Mouse (Mus musculus) lung, embryonic 14.5 days (tissue): Measurements from ENCODE around the gene Rab40c. TPM values are rescaled to one million over a fixed set of nuclear protein-coding genes. Genes with fewer than 3 reads are reported as not detected.

ENCODE experiments used
- ATAC-seq: fragments of 200-750 bp; cut with Nextera tagmentation; 2 replicates; pipeline ENCODE4 v1.8.0; 2017; ENCODE audit warnings: mild to moderate bottlenecking, moderate TSS enrichment, moderate library complexity; ENCODE audit not compliant: insufficient read depth
- DNase-seq: peaks from one replicate; pipeline ENCODE4 v3.0.0-alpha.2; 2015
- H3K27ac ChIP-seq: fragments of 300-500 bp; sonication (generic); 2 replicates; pipeline ENCODE4 v1.5.1; 2014; ENCODE audit warnings: low read depth, mild to moderate bottlenecking, moderate library complexity
- H3K27me3 ChIP-seq: fragments of 300-500 bp; sonication (generic); 2 replicates; pipeline ENCODE4 v1.6.1; 2014; ENCODE audit warnings: low read length, control low read depth; ENCODE audit not compliant: insufficient read depth
- H3K36me3 ChIP-seq: fragments of 300-500 bp; sonication (generic); 2 replicates; pipeline ENCODE4 v1.6.1; 2014; ENCODE audit warnings: control low read depth; ENCODE audit not compliant: insufficient read depth
- H3K4me1 ChIP-seq: fragments of 300-500 bp; sonication (generic); 2 replicates; pipeline ENCODE4 v1.6.1; 2014; ENCODE audit warnings: antibody characterized with exemption, control low read depth; ENCODE audit not compliant: insufficient read depth
- H3K4me2 ChIP-seq: fragments of 300-500 bp; sonication (generic); 2 replicates; pipeline ENCODE4 v1.6.1; 2014; ENCODE audit warnings: mild to moderate bottlenecking
- H3K4me3 ChIP-seq: fragments of 300-500 bp; sonication (generic); 2 replicates; pipeline ENCODE4 v1.5.1; 2014; ENCODE audit warnings: low read depth, low read length
- H3K9ac ChIP-seq: fragments of 300-500 bp; sonication (generic); 2 replicates; pipeline ENCODE4 v1.6.1; 2014
- H3K9me3 ChIP-seq: fragments of 300-500 bp; sonication (generic); 2 replicates; pipeline ENCODE4 v1.6.1; 2016; ENCODE audit warnings: low read depth, low read length, control low read depth
- CTCF ChIP-seq: IDR thresholded peaks from 2 replicates; pipeline ENCODE4 v1.5.1; 2016; ENCODE audit warnings: antibody characterized with exemption, low read depth
- WGBS: fragments of 180-500 bp; shearing (Covaris S2); extraction: QIAGEN DNeasy Blood & Tissue Kit; methylation state at CpG from one replicate; pipeline ENCODE4 v1.1.7; 2014; 5-methylcytosine and 5-hydroxymethylcytosine counted together
- polyA plus RNA-seq: library from polyadenylated mRNA; unstranded; fragments of >200 nt; fragmentation: Nextera tagmentation; extraction: Ambion mirVana; gene quantifications from 2 replicates; pipeline ENCODE4 v1.2.1, GENCODE M21; 2014

The Rab40c gene
- polyA plus RNA-seq, 1 experiment from 2014 or later = 15.4 TPM

DNA sequence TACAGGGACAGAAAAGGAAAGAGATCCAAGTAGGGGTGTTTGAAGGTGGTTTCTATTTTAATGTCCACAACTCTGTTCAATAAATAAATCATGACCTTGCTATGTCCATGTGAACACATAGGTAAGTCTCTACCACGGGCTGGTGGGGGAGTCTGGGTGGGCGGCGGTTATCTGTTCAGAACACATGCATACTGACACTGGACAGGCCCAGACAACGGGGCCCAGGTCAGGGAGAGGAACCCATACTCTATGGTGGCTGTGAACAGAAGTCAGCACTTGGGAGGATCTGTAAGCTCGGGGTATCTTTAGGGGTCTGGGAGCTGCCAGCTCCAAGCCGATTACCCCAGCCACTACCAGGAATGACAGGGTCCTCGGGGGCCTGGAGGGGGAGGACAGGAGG lies 26.8 kb upstream of the Rab40c start:
- no peak for TF ChIP-seq CTCF
- Histone ChIP-seq H3K27me3 (peaks cover 16% of the 10 kb centered on the region), H3K9me3 (no peaks in the 10 kb centered on the region), H3K9ac (no peak overlapping the region; the same call in 1 of the 2 replicates), H3K4me3 (no peak overlapping the region), H3K27ac (no peak overlapping the region), H3K4me2 (no peak overlapping the region), H3K4me1 (no peaks in the 10 kb centered on the region), H3K36me3 (no peaks in the 10 kb centered on the region)
- DNase-seq (no peak), ATAC-seq (no peak)
- 69% methylated on average over 7 of the region's 7 CpGs for WGBS

DNA sequence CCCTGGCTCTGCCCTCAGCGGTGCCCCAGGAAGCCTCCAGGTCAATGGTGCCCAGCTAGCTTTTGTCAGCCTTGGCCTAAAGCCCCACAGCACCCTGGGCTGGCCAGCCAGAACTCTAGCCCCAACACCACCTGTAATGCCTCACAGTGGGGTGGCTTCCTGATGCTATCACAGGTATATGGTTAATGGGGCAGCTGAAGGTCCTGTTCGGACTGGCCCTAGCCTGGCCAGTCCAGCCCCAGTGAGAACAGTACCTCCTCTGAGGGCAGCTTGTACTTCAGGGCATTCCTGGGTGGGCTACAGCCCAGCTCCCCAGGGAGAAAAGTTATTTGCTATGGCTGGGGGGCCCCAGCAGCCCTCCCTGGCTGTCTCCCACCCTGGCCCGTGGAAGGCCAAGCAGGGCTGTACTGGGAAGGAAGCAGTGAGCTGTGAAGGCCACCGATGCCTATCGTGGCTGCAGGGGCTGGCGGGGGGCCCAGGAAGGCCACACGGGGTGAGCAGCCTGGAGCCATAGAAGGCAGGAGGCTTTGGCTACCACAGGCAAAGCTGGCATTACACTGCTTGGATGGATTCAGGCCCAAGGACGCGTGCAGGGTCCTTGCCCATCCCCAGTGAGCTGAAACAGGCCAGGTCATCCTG lies 26.1 kb upstream of the Rab40c start:
- H3K9me3 ChIP-seq = no peaks in the 10 kb centered on the region
- DNase-seq = no peak
- H3K4me1 ChIP-seq = no peaks in the 10 kb centered on the region; the same call in 1 of the 2 replicates
- no peak for ATAC-seq
- no peaks in the 10 kb centered on the region for H3K36me3 ChIP-seq
- H3K4me3 ChIP-seq = no peak overlapping the region
- no peak for TF ChIP-seq CTCF
- WGBS = 63% methylated on average over 9 of the region's 9 CpGs
- H3K4me2 ChIP-seq = no peak overlapping the region
- H3K9ac ChIP-seq = no peak overlapping the region
- peaks cover 9% of the 10 kb centered on the region for H3K27me3 ChIP-seq
- H3K27ac ChIP-seq = no peak overlapping the region

DNA sequence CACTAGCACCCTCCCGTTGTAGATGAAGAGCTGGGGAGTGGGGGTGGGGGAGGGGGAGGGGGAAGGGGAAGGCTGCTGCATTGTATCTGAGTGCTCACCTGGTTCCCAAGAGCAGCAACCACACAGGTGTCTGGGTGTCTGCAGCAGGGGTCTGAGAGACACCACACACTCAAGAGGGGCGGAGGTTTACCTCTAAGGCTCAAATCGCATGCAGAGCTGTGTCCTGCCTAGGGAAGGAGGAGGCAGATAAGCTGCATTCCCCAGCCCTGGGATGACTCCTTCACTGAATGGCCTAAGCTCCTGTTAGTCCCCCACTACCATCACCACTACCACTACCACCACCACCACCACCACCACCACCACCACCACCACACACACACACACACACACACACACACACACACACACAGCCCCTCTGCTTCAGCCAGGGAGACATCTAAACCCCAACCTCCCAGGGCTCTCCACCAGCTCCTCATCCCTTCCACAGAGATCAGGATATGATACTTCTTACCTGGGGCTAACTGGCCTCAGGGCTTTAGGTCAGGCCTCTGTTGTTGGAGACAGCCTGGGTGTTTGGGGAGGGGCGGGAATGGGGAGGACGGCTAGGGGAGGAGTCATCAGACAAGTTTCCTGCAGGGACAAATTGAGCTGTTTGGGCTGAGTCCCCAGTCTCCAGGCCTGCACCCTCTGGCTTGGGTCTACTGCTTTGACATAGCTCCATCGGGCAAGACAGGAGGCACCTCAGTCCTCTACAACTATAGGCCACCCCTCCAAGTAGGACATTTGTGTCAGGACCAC lies 25.0 kb upstream of the Rab40c start, which contains the start of the genes Pigq and Nhlrc4:
TSS of gene Pigq (minus strand) at position 571 of the 798 bp plus-strand sequence.
TSS of gene Nhlrc4 (minus strand) at position 596 of the 798 bp plus-strand sequence.
- Histone ChIP-seq H3K9ac (0 out of 2 replicates have a peak within 1 kb of the TSS, but pooled peaks have one; percentile 20), H3K9me3 (no peaks in the 10 kb centered on the region), H3K36me3 (no peaks in the 10 kb centered on the region), H3K27me3 (no peaks in the 10 kb centered on the region), H3K27ac (no peak within 1 kb of the TSS), H3K4me1 (no peaks in the 10 kb centered on the region; the same call in 1 of the 2 replicates), H3K4me3 (no peak within 1 kb of the TSS), H3K4me2 (no peak within 1 kb of the TSS)
- TF ChIP-seq CTCF = no peak
- ATAC-seq = no peak
- no peak for DNase-seq
- WGBS = 52% methylated on average over 6 of the region's 6 CpGs

DNA sequence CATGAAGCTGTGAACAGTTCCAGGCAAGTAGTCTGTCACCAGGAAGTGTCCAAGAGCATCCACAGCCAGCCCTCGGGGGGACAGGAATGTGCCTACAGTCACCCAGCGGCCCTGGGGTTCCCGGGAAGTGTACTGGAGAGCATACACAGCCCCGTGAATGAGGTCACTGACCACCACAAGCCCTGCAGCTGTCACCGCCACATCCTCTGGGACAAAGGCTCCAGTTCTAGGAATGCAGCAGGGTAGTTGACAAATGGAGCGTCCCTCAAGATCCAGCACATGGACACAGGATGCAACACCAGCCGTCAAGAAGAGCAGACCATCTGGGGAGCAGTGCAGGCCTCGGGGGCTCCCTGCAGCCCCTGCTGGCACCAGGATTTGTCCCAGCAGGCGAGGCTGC lies 24.2 kb upstream of the Rab40c start:
- Histone ChIP-seq H3K4me2 (no peak overlapping the region), H3K9me3 (no peaks in the 10 kb centered on the region), H3K4me3 (no peak overlapping the region), H3K4me1 (no peaks in the 10 kb centered on the region; the same call in 1 of the 2 replicates), H3K27ac (no peak overlapping the region), H3K36me3 (peaks cover 4% of the 10 kb centered on the region), H3K9ac (0 out of 2 replicates have a peak overlapping the region, but pooled peaks have one; percentile 20), H3K27me3 (no peaks in the 10 kb centered on the region)
- WGBS = 65% methylated on average over 9 of the region's 9 CpGs
- DNase-seq (no peak), ATAC-seq (no peak)
- TF ChIP-seq CTCF = no peak

DNA sequence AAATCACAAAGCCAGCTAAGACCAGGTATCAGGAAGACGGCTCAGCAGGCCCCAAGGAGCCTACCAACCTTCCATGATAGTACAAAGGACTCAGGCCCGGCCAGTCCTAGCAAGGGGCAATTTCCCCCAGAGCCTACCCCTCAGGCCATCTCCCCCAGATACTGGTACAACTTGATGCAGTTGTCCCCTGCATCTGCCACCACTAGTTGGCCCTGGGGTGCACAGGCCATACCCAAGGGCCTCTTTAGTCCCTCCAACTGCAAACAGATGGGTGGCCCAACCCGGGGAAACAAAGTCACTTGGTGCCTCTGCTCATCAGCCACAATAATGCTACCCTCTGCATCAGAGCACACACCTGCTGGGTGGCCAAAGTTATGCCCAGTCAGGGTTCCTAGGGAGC lies 23.7 kb upstream of the Rab40c start:
- peak overlapping the region; percentile 40; the same call in 1 of the 2 replicates for H3K27ac ChIP-seq

DNA sequence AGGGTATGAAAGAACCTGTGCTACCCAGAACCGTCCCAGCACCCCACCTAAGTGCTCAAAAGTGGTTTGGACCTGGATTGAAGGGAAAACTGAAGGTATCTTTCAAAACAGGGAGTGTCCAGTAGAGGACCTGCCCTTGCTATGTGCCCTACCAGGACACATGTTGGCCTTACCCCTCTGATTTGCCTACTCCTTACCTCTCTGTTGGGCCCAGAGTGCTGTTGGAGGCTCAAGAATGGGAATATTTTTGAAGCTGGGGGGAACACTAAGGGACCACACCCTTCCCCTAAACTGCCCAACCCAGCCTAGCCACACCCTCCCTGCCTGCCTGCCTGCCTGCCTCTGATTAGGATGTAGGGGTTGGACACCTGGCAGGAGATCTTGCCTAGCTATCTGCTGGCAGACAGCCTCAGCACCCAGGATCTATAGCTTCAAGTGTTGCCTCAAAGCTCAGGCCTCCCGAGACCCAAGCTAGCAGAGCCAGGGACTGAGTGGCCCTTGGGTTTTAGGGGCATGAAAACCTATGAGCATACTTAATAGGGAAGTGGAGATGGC lies 23.1 kb upstream of the Rab40c start:
- DNase-seq = no peak
- 76% methylated on average over 2 of the region's 2 CpGs for whole genome bisulfite sequencing
- peak overlapping the region; percentile 73 for H3K4me2 ChIP-seq
- no peak for TF ChIP-seq CTCF
- peak overlapping the region; percentile 94; the same call in 1 of the 2 replicates for H3K4me3 ChIP-seq
- H3K9me3 ChIP-seq = no peaks in the 10 kb centered on the region
- H3K36me3 ChIP-seq = peaks cover 7% of the 10 kb centered on the region
- no peaks in the 10 kb centered on the region; the same call in 1 of the 2 replicates for H3K4me1 ChIP-seq
- H3K27me3 ChIP-seq = no peaks in the 10 kb centered on the region
- H3K27ac ChIP-seq = peak overlapping the region; percentile 40; the same call in 1 of the 2 replicates
- peak overlapping the region; percentile 98; the same call in 1 of the 2 replicates for H3K9ac ChIP-seq
- ATAC-seq = peak; percentile 25; the same call in 1 of the 2 replicates

More for the DNA sequence above, 23.7 kb upstream of the Rab40c start:
- WGBS = 79% methylated on average over 3 of the region's 3 CpGs
- no peak overlapping the region for H3K9ac ChIP-seq
- H3K4me1 ChIP-seq = no peaks in the 10 kb centered on the region; the same call in 1 of the 2 replicates
- H3K27me3 ChIP-seq = no peaks in the 10 kb centered on the region
- H3K4me3 ChIP-seq = no peak overlapping the region
- no peak overlapping the region for H3K4me2 ChIP-seq
- ATAC-seq = no peak
- DNase-seq = no peak
- no peak for TF ChIP-seq CTCF
- H3K36me3 ChIP-seq = peaks cover 7% of the 10 kb centered on the region
- no peaks in the 10 kb centered on the region for H3K9me3 ChIP-seq
